Mouse (Mus musculus): ENCODE measurements around the gene Cks2. TPM values are rescaled to one million over a fixed set of nuclear protein-coding genes. Genes with fewer than 3 reads are reported as not detected.

Cks2 gene
- total RNA-seq (2023): 114 and 138 TPM in 2 replicates

GRCm38 (mm10) chr13:51644829-51645789 lies at the start of gene Cks2:
TSS of gene Cks2 (plus strand) at chr13:51645232.

GRCm38 (mm10) chr13:51651408-51652064 lies 6.5 kb downstream of the Cks2 start, which contains the start of gene Secisbp2:
TSS of gene Secisbp2 (plus strand) at chr13:51651697.

Other genes starting within 250 kb of the Cks2 start
- 0.75 and 1.1 TPM in 2 replicates for gene S1pr3, start 236.6 kb upstream of the Cks2 start, total RNA-seq (2023)
- gene Shc3, start 75.8 kb upstream of the Cks2 start, total RNA-seq (2023): not detected in 2 replicates
- gene Secisbp2, start 6.5 kb downstream of the Cks2 start, total RNA-seq (2023): 26.0 and 40.9 TPM in 2 replicates
- gene Sema4d, start 148.5 kb downstream of the Cks2 start, total RNA-seq (2023): 177 and 273 TPM in 2 replicates
- gene Gadd45g, start 201.4 kb downstream of the Cks2 start, total RNA-seq (2023): 34.6 and 40.8 TPM in 2 replicates

All from neutrophil, adult 65 days (primary cell).